Mouse (Mus musculus) left cerebral cortex, postnatal 36 days (tissue): ENCODE data around the gene Wwc1. TPM values are rescaled to one million over a fixed set of nuclear protein-coding genes. Genes with fewer than 3 reads are reported as not detected.
"Not testable (repeated sequence)": the region's sequence is repeated elsewhere in the genome, so short reads cannot be mapped to it uniquely, and the experiment has no call there.

Source experiments
- DNase-seq, 2 experiments: peaks; one replicate each; pipeline ENCODE4 v3.0.0; 2021 to 2022; ENCODE audit warnings: low spot score in 2 of 2, mixed read lengths in 1 of 2
- intact Hi-C: fragments of 180-260 bp; cut with DNase I; formaldehyde crosslinking; loops from one replicate; pipeline ENCODE4 v1.15.1; 2025
- total RNA-seq, 2 experiments: library from RNA; stranded (reverse); gene quantifications; 2 replicates each; pipeline ENCODE4 v1.2.3; 2021

Gene Wwc1
- total RNA-seq, 2 experiments from 2014 or later = 124 to 144 TPM

DNA sequence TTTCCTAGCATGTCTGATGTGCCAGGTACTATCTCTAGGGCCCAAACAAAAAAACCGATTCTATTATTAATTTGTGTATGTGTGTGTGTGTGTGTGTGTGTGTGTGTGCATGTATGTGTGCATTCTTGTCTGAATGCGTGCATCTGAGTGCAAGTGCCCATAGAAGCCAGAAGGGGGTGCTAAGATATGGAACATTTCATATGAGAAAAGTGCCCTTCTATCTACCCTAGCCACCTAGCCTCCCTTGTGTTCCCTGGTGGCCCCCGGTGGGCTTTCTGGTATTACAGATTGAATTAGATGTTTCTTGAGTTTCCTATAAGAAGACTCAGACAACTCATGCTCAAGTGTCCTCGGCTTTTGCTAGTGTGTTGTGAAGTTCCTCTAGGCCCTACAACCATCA is 126.7 kb downstream of the Wwc1 start:
- intact Hi-C loops = no loop called here
- no peak for DNase-seq

DNA sequence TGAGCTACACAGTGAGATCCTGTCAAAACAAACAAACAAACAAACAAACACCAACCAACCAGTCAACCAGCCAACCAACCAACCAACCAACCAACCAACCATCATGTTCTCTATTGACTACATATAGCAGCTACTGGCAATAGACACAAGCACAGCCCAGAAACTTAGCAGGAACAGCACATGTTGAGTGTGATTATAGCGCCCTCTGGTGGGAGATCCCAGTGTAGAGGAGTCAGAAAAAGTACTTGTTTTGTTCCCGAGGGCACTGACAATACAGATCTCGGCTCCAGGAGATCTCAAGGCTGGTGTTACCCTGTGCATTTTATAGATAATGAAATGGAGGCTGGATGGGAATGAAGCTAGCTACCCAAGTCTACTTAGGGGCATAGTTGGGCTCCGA is 127.6 kb downstream of the Wwc1 start:
- intact Hi-C loops = no loop called here
- DNase-seq = no peak

DNA sequence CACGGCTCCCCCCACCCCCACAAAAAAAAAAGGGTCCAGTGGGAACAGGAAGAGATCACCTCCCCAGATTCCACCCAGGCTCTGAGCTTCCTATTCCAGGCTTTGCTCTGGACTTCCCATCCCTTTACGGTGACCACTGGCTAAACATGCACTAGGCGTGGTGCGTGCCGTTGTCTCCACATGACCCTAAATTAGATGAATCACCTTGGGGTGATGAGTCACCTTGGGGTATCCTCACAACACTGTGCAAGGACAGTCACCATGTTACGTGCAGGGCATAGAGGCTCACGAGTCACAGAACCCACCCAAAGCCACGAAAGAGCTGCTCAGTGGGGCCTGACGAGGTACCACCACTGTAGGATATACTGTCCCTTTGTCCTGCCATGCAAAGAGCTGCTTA is 136.0 kb downstream of the Wwc1 start:
- intact Hi-C loops = no loop called here
- no peak for DNase-seq

- DNase-seq, intact Hi-C loops: not testable (repeated sequence)
Observed at GRCm38 (mm10) chr11:35842560-35842959, 137.8 kb downstream of the Wwc1 start.

DNA sequence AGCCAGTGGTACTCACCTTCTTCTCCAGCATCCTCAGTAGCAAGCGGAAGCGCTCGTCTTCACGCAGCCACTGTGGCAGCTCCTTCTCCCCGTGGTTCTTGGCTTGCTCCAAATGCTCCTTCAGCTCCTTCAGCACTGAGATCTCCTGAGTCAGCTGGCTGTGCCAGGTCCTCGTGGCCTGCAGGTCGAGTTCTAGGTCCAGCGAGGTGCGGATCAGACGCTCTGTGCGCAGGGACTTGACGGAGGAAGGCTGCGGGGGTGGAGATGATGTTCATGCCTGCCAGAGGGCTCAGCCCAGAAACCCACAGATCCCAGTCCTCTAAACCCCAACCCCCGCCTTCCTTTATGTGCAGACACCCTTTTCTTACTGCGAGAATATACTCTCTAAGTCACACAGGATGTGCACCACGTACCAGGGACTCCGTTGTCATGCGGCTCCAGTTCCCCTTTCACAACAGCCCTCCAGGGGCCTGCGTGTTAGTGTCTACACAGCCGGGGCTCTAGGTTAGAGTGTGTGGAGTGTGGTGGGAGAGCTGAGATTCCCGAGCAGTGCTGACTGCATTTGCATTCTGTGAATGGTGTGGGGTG is 138.5 kb downstream of the Wwc1 start:
- intact Hi-C loops = loop anchor here (2.0 kb wide), 1 partner anchor 159 kb away; no protein-coding TSS in a partner anchor

DNA sequence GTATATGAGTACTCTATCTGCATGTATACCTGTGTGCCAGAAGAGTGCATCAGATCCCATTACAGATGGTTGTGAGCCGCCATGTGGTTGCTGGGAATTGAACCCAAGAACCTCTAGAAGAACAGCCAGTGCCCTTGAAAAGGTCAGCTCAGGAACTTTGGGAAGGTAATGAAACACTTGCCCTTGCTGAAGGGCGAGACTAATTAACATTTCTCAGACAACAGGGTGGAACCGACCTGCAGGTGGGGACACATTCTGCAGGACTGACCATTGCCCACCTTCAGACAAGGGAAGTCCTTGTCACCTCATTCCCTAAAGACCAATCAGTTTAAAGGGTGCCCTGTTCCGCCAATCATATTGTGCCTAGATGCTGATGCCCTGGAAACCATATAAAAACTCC is 139.5 kb downstream of the Wwc1 start:
- intact Hi-C loops = loop anchor here (2.0 kb wide), 1 partner anchor 160 kb away; no protein-coding TSS in a partner anchor
- not testable (repeated sequence) for DNase-seq

More for the DNA sequence above, 138.5 kb downstream of the Wwc1 start:
- no peak for DNase-seq

- DNase-seq = no peak
- intact Hi-C loops = loop anchor here (2.0 kb wide), 1 partner anchor 161 kb away; no protein-coding TSS in a partner anchor
Observed at GRCm38 (mm10) chr11:35840282-35840681, 140.0 kb downstream of the Wwc1 start.

- DNase-seq = peak; percentile 61 to 63
- intact Hi-C loops = no loop called here
Observed at GRCm38 (mm10) chr11:35838345-35839338, 141.7 kb downstream of the Wwc1 start.

DNA sequence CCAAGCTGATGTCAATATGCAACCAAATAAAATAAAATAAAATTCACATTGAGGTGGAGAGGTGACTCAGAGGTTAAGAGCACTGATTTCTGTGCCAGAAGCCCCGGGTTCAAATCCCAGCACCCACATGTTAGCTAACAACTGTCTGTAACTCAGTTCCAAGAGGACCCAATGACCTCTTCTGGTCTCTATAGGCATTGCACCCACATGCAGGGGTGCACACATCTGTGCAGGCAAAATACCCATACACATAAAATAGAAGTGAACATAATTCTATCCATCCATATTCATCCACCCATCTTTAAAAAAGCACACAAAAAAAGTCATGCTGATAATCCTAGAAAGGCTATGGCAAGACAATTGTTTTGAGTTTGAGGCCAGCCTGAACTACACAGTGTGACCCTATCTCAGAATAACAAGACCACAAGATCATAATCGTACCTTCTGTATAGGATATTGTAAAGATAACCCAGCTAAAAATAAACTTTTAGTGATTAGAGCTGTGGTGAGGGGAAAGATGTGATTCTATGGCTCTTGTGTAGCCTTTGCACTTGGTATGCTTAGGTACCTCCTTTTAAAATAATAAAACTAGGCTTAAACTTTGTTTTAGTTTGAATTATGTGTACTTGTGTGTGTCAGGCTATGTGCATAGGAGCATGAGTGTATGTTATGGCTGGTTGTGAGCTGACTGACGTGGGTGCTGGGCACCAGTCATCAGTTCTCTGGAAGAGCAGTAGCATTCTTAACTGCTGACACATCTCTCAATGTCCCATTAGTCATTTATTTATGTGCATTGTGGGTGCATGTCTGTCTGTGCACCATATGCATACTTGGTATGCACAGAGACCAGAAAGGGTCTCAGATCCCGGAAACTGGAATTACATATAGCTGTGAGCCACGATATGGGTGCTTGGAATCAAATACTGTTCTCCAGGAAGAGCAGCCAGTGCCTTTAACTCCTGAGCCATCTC is 142.9 kb downstream of the Wwc1 start:
- intact Hi-C loops = no loop called here
- DNase-seq = no peak

GRCm38 (mm10) chr11:35834022-35834760 is 146.1 kb downstream of the Wwc1 start, which contains the start of gene Rars:
TSS of gene Rars (minus strand) at chr11:35834506.
- DNase-seq = peak; percentile 94
- intact Hi-C loops = loop anchor here (5.0 kb wide), 1 partner anchor 62 kb away; no protein-coding TSS in a partner anchor

GRCm38 (mm10) chr11:35833270-35833669 is 147.1 kb downstream of the Wwc1 start:
- intact Hi-C loops = loop anchor here (5.0 kb wide), 1 partner anchor 61 kb away; no protein-coding TSS in a partner anchor
- no peak for DNase-seq

DNA sequence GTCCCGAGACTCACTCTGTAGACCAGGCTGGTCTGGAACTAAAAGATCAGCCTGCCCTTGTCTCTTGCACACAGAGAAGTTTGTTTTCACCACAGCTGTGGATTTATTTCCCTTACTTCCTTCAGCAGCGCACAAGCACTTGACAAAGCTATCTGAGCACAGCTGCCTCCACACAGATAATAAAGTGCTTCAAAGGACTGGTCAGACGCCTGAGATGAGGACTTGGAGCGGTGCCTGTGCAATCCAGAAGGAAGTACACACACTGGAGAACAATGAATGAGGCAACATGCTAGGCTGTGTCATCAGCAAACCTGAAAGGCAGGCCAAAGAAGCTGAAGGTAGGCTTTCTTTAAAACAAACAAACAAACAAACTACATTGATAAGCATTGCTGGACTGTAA is 148.2 kb downstream of the Wwc1 start:
- DNase-seq = no peak
- intact Hi-C loops = loop anchor here (5.0 kb wide), 1 partner anchor 60 kb away; no protein-coding TSS in a partner anchor

DNA sequence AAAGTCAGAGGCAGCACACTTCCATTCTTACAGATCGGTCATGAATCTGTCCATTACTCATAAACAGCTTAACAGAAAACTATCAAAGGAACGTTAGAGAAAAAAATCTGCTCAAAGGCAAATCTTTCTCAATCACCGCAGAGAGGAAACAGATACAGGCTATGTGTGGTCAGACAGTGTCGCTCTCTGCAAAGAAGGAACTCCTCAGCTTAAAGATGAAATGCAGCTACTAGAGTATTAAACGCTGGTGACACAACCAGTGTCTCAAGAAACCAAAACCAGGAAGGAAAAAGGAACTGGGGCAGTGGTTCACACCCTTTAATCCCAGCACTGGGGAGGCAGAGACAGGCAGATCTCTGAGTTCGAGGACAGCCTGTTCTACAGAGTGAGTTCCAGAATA is 152.6 kb downstream of the Wwc1 start:
- DNase-seq = no peak
- intact Hi-C loops = no loop called here

DNA sequence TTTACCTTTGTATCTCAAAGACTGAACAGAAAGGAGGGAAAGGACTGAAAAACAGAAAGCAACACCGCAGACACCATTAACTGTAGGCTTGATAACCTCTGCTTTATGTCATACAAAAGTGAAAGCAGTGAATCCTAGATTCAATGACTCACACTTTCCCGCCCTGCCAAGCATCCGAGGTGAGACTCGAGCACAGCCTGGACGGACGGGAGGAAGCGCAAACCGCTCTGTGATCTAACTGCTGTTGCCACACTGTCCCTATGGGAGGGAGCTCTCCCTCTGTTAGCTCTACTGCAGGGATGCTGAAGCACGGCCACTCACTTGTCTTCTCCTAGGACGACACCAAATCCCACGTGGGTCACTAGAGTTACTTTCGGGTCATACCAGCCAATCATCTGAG is 164.0 kb downstream of the Wwc1 start:
- intact Hi-C loops = no loop called here

DNA sequence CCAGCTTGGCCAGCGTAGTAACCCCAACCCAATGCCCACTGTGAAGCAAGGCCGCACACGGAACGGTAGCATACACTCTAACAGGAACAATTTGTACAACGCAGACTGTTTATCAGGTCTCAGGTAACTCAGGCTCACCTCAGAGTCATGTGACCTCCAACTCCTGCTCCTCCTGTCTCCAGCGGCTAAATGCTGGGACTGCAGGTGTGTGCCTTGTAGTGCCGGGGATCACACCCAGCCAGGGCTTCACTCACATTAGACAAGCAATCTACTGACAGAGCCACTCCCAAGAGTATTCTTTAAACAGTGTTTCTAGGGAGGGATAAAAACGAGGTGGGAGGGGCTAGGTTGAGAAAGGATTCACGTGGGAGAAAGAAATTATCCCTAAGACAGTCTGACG is 168.9 kb downstream of the Wwc1 start:
- intact Hi-C loops = no loop called here
- DNase-seq = no peak

More for the DNA sequence above, 164.0 kb downstream of the Wwc1 start:
- DNase-seq = no peak

- intact Hi-C loops = no loop called here
- no peak for DNase-seq
Observed at GRCm38 (mm10) chr11:35801332-35801731, 179.0 kb downstream of the Wwc1 start.

GRCm38 (mm10) chr11:35798874-35799273 is 181.5 kb downstream of the Wwc1 start, which contains the start of gene Fbll1:
TSS of gene Fbll1 (minus strand) at chr11:35798884.
- intact Hi-C loops = loop anchor here (10.0 kb wide), 1 partner anchor 954 kb away; no protein-coding TSS in a partner anchor
- DNase-seq = no peak

GRCm38 (mm10) chr11:35798495-35798820 is 181.9 kb downstream of the Wwc1 start:
- intact Hi-C loops = loop anchor here (10.0 kb wide), 1 partner anchor 954 kb away; no protein-coding TSS in a partner anchor
- DNase-seq = peak; percentile 80 to 84
